Mouse (Mus musculus) left cerebral cortex, adult 18-20 months (tissue): ENCODE data around the gene Nlrc5. TPM values are rescaled to one million over a fixed set of nuclear protein-coding genes. Genes with fewer than 3 reads are reported as not detected.

ENCODE experiments used
- DNase-seq, 2 experiments: peaks; one replicate each; pipeline ENCODE4 v3.0.0; 2021 to 2022; ENCODE audit warnings: low spot score in 2 of 2, mixed read lengths in 1 of 2
- total RNA-seq, 2 experiments: library from RNA; stranded (reverse); gene quantifications; 2 replicates each; pipeline ENCODE4 v1.2.3; 2021

Gene Nlrc5
- total RNA-seq, 2 experiments from 2014 or later, result 1.4 to 1.5 TPM

- no peak for DNase-seq
These were observed 21.9 kb downstream of the Nlrc5 start for GRCm38 (mm10) chr8:94456071-94456470.

GRCm38 (mm10) chr8:94458567-94458966, 24.4 kb downstream of the Nlrc5 start:
- DNase-seq, result no peak

GRCm38 (mm10) chr8:94469656-94470055, 35.5 kb downstream of the Nlrc5 start:
- DNase-seq, result no peak

GRCm38 (mm10) chr8:94470794-94471193, 36.6 kb downstream of the Nlrc5 start:
- no peak for DNase-seq

- no peak for DNase-seq
These were observed 37.1 kb downstream of the Nlrc5 start for GRCm38 (mm10) chr8:94471281-94471680.

- no peak for DNase-seq
These were observed 38.6 kb downstream of the Nlrc5 start for GRCm38 (mm10) chr8:94472741-94473140.

GRCm38 (mm10) chr8:94473431-94473830, 39.3 kb downstream of the Nlrc5 start:
- DNase-seq, result no peak

- DNase-seq, result no peak
These were observed 41.6 kb downstream of the Nlrc5 start for GRCm38 (mm10) chr8:94475786-94476185.

GRCm38 (mm10) chr8:94476846-94477245, 42.7 kb downstream of the Nlrc5 start:
- DNase-seq, result no peak

- DNase-seq, result no peak
These were observed 47.9 kb downstream of the Nlrc5 start for GRCm38 (mm10) chr8:94482051-94482450.

- no peak for DNase-seq
These were observed 51.1 kb downstream of the Nlrc5 start for GRCm38 (mm10) chr8:94485288-94485687.

GRCm38 (mm10) chr8:94485882-94486281, 51.7 kb downstream of the Nlrc5 start:
- peak; percentile 24 to 38 for DNase-seq

GRCm38 (mm10) chr8:94488016-94488415, 53.9 kb downstream of the Nlrc5 start:
- DNase-seq, result no peak

GRCm38 (mm10) chr8:94489809-94490483, 55.8 kb downstream of the Nlrc5 start:
- no peak for DNase-seq

GRCm38 (mm10) chr8:94492021-94492681, 58.0 kb downstream of the Nlrc5 start:
- peak; percentile 73 to 78 for DNase-seq

- DNase-seq, result no peak
These were observed 59.1 kb downstream of the Nlrc5 start for GRCm38 (mm10) chr8:94493240-94493639.

- DNase-seq, result no peak
These were observed 81.5 kb downstream of the Nlrc5 start for GRCm38 (mm10) chr8:94515430-94516208.

GRCm38 (mm10) chr8:94516209-94516593, 82.0 kb downstream of the Nlrc5 start:
- DNase-seq, result no peak

- DNase-seq, result no peak
These were observed 82.6 kb downstream of the Nlrc5 start for GRCm38 (mm10) chr8:94516766-94517165.

- no peak for DNase-seq
These were observed 84.2 kb downstream of the Nlrc5 start for GRCm38 (mm10) chr8:94518331-94518730.

GRCm38 (mm10) chr8:94519021-94519420, 84.9 kb downstream of the Nlrc5 start:
- no peak for DNase-seq

- DNase-seq, result no peak
These were observed 87.3 kb downstream of the Nlrc5 start for GRCm38 (mm10) chr8:94521481-94521880.
